Mouse (Mus musculus): ENCODE measurements around the gene Tbx15. TPM values are rescaled to one million over a fixed set of nuclear protein-coding genes. Genes with fewer than 3 reads are reported as not detected.
"Not testable (repeated sequence)": the region's sequence is repeated elsewhere in the genome, so short reads cannot be mapped to it uniquely, and the experiment has no call there.

Tbx15 gene
- total RNA-seq, 2 experiments from 2014 or later, result 1.2 to 1.9 TPM

DNA sequence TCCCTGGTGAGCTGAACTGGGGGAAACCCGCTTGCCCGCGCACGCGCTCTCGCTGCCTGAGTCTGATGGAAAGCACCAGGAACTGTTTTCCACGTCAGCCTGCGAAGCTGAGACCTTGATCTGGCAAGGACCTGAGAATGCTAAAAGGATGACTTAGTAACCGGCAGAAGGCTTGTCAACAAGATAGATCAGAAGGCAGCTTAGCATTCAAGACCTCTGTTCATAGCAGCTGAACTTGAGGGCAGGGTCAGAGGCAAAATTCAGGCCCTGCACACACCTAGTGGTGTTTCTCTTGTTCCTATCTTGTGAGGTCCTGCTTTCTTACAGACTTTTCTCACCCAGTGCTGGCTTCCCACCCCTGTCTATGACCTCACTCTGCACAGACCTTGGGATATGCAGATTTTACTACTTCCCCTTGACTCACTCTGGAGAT is 23.3 kb downstream of the Tbx15 start:
- no peak for DNase-seq (ENCODE audit: low spot score in 2 of 2)

DNA sequence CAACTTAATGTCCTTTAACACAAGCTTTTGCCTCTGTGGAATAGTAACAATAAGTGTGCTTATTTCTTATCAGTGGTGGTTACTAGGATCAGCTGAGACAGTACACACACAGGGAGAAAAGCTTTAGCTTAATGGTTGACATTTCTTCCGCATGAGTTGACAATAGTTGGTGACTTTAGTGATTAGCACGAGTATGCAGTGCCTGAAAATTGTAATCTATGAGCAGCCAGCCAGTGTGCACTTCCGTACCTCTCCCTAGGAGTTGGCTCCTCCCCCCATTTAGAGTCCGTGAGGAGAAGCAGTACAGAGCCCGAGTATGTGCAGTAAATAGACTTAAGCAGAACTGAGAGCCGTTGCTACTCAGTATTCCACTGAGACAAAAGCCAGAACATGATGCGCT is 24.5 kb downstream of the Tbx15 start:
- DNase-seq (ENCODE audit: low spot score in 2 of 2), result no peak

DNA sequence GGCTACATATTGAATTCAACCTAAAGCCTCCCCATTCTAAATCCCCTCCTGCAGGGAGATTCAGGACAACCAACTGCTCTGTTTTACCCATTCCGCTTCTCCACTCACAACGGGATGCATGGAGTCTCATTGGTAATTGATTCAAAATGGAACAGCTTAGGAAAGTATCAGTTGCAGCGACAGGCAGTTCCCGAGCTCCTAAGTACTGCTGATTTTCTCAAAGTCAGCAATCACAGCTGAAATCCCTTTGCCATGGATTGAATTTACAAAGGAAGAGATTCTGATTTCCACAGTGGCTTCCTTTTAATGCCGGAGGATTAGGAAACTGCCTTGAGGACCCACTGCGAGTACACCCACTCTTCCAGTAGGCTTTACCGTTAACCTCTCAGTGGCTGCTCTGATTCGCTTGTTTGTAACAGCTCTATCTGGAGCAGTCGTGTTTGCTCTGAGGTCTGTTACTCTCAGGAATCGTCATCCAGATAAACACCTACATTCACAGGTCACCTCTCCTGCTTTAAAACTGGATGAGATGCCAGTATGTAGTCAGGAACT is 26.6 kb downstream of the Tbx15 start:
- DNase-seq (ENCODE audit: low spot score in 2 of 2), result no peak

- DNase-seq (ENCODE audit: low spot score in 2 of 2), result no peak
Measured at GRCm38 (mm10) chr3:99277973-99278580, 37.9 kb downstream of the Tbx15 start.

- no peak for DNase-seq (ENCODE audit: low spot score in 2 of 2)
Measured at GRCm38 (mm10) chr3:99279718-99280117, 39.5 kb downstream of the Tbx15 start.

DNA sequence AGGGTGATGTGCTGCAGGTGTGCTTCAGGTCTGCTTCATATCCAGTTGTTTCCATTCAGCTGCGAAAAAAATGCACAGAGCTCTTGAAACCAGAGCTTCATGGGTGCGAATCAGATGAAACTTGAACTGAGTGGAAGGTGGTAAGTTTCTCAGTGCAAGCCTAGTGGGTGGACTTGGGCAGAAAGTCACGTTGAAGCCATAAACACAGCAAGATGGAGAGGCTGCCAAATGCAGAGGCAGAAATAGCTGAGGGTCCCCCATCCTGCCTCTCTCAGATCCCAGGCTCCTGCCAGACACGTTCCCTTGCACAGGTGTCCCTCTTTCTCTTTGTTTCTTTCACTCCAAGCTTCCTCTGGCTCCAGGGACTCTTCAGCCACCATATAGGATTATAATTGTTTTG is 41.3 kb downstream of the Tbx15 start:
- no peak for DNase-seq (ENCODE audit: low spot score in 2 of 2)

DNA sequence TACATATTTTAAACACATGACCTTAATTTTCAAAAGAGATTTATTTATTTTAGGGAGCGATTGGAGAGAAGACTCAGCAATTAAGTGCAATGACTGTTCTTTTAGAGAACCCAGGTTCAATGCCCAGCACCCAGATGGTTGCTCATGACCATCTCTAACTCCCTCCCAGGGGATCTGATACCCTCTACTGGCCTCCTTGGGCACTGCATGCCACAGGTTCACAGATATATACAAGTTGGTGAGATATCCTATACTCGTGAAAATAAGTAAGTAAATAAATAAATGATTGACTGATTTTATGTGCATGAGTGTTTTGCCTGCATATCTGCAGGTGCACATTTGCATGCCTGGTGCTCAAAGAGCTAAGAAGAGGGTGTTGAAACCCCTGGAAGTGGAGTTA is 48.1 kb downstream of the Tbx15 start:
- DNase-seq (ENCODE audit: low spot score in 2 of 2), result no peak

GRCm38 (mm10) chr3:99290064-99290702 is 50.0 kb downstream of the Tbx15 start:
- no peak for DNase-seq (ENCODE audit: low spot score in 2 of 2)

GRCm38 (mm10) chr3:99290878-99291277 is 50.7 kb downstream of the Tbx15 start:
- DNase-seq (ENCODE audit: low spot score in 2 of 2), result no peak

DNA sequence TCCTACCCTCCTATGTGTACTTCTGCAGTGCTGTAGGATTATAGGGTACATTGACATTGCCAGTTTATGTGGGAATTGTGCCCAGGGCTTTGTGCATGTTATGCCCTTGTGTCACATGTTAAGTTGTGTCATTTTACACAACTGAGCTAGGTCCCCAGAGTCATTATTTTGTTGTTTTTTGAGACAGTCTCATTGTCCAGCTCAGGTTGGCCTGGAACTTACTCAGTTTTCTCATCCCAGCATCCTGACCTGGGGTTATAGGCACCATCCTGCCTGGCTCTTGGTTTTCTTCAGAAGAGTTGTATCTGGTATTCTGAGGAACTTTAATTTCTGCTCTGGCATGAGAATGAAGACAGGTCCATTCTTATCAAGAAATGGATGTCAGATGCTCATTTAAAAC is 51.2 kb downstream of the Tbx15 start:
- DNase-seq (ENCODE audit: low spot score in 2 of 2), result no peak

DNA sequence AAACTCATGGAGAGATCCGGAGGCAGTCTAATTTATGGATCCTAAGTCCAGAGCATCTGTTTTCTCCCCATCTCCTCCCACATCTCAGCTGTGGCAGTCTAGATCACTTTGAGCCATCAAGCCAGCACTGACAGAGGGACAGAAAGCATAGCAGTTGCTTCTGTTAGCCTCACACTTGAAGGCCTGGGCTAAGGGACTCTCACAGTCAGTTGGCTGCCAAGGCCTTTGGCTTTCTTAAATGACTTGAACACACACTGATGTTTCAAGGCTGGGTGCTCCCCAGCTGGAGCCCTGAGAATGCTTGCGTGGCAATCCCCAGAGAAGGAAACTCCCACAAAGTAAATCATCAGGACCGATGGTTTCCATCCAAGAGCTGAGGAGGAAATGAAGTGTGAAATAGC is 52.4 kb downstream of the Tbx15 start:
- peak; percentile 34 to 59 for DNase-seq (ENCODE audit: low spot score in 2 of 2)

- not testable (repeated sequence) for DNase-seq (ENCODE audit: low spot score in 2 of 2)
Measured at GRCm38 (mm10) chr3:99294209-99294608, 54.0 kb downstream of the Tbx15 start.

DNA sequence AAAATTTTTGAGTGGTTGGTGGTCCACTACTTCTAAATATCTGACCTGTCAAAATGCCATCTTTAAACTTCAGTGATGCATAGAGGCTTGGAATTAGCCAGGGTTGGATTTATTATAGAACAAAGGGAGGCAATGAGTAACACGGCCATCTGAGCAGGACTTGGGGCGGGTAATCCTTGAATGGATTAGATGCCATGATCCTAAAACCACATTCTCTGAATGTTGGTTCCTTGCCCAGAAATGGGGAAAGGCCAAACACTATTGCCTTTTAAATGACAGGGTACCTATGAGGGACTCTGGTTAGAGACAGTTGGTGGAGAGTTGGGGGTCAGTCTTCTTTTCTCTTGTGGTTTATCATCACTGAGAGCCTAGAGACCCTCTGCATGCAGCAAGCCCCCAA is 55.1 kb downstream of the Tbx15 start:
- DNase-seq (ENCODE audit: low spot score in 2 of 2), result no peak

DNA sequence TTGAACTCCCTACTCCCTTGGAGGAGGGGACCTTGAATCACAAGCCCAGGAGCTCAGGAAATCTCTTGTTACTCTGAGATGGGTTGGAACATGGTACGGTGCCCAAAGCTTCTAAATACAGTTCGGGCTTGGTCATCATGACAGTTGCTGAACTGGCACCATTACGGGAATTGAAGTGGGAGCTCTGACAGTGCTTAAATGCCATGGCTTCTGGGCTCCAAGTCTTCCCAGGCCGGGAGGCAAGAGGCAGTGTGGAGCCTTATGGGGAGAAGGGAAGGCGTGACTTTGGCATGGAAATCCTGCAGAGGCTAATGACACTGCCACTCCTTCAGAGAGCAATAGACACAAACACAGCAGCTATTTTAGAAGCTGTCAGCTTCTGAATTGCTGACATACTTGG is 56.0 kb downstream of the Tbx15 start:
- no peak for DNase-seq (ENCODE audit: low spot score in 2 of 2)

GRCm38 (mm10) chr3:99300846-99301245 is 60.7 kb downstream of the Tbx15 start:
- no peak for DNase-seq (ENCODE audit: low spot score in 2 of 2)

GRCm38 (mm10) chr3:99310877-99311276 is 70.7 kb downstream of the Tbx15 start:
- DNase-seq (ENCODE audit: low spot score in 2 of 2), result no peak

DNA sequence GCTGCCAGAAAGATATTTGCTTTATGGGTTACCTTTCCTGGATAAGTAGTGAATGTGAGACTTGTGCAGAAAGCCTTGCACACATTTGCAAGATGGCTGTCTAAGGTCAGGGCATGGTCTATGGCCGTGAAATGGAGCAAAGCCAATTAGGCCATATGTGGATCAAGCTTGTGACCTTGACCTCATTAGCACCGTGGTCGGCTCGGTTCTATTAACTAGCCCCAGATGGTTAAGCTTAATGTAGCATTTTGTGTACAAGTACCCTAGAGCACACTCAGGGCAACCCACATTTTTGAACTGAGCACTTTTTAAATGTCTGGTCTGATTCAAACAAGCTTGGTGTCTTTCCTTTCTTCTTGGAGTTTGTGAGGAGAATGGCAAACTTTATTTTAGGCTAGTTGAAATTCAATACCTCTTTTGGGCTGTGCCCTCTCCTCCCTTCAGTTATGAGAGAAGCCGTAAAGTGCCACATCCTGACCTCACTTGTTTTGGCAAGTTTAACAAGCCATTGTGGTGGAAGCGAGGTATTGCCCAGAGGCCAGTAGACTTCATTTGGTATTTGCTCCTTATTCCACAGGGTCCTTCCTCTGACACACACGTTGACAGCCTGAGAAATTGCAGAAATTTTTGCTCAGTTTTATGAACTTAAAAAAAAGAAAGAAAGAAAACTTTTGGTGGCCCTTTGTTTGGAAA is 71.9 kb downstream of the Tbx15 start:
- DNase-seq (ENCODE audit: low spot score in 2 of 2), result no peak

DNA sequence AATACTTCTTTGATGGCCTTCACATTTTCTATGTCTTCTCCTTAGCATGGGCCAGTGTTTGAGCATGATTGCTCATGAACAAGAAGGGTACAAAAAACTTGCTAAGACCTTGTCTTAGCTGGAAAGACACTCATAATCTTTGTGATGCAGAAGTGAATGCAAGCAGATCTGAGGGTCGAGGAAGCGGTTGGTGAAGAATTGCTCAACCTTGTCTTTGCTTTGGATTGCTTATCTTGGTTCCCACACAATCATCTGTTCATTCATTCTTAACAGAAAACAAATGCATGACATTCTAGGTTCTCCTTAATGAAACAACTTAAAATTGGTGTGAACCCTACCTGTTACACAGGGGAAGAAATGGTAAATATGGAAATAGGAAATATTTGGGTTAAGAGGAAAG is 82.2 kb downstream of the Tbx15 start:
- no peak for DNase-seq (ENCODE audit: low spot score in 2 of 2)

GRCm38 (mm10) chr3:99329316-99329715 is 89.1 kb downstream of the Tbx15 start:
- no peak for DNase-seq (ENCODE audit: low spot score in 2 of 2)

- DNase-seq (ENCODE audit: low spot score in 2 of 2), result no peak
Measured at GRCm38 (mm10) chr3:99331086-99331485, 90.9 kb downstream of the Tbx15 start.

DNA sequence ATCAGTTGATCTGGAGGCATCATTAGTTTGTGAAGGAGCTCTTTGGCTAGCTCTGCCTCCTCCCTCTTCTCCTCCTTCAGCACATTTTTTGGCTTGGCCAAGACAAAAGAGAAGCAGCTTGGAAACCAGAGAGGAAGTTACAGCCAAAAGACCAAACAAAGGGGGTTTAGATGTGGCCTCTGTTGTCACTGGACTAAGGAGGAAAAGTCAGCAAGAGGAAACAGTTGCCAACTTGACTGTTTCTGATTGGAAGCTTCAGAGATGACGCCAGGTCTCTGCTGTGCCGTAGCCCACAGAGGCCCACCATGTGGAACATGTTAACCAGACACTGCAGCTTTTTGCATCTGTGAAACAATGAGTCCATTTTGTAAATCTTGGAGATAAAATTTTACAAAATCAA is 96.7 kb downstream of the Tbx15 start:
- no peak for DNase-seq (ENCODE audit: low spot score in 2 of 2)

DNA sequence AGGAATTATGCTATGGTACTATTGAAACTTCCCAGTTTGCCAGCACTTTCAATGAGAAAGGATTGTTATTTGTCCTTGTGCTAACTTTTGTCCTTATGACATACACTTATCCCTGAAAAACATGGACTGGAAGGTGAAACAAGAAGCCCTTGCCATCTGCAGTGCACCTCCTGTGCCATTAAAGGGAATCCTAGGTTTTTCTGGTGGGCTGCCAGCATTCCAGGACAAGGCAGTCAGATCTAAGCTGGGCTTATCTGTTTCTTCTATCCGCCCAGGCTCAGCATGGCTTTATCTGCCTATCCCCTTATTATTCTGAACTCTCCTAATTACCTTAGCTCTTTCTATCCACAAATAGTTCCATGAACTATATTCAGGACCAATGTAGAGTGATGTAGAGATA is 98.6 kb downstream of the Tbx15 start:
- DNase-seq (ENCODE audit: low spot score in 2 of 2), result no peak

Measured in left cerebral cortex, adult 18-20 months (tissue).